26 mouse cellular contexts compared by ENCODE assay signal in genomic region chr15:96843589-96843988, GRCm38 (mm10).
DNase-seq lines count a peak whose midpoint lies in the region; ATAC-seq and TF ChIP-seq lines count a peak whose summit lies in the region.
"Had no signal": no experiment of that assay in that cellular context is flagged by ENCODE, and none has a peak within 500 bp of the region (broad histone marks: within the 10 kb centered on the region; RNA-seq: fewer than 3 reads in every experiment).

No protein-coding gene starts in this region.

- no peak overlapping the region for H3K9ac ChIP-seq in heart, postnatal 0 days (replicated peaks; ENCODE audit: low read depth, low read length)
- H3K9ac ChIP-seq in lung, embryonic 15.5 days, result no peak overlapping the region
- no peak overlapping the region for H3K9ac ChIP-seq in stomach, embryonic 16.5 days (ENCODE audit: low read length)
- H3K9ac ChIP-seq: embryonic facial prominence, embryonic 12.5 days; forebrain, embryonic 13.5 days; heart, embryonic 15.5 days; liver, embryonic 13.5 days; midbrain, embryonic 13.5 days; neural tube, embryonic 12.5 days had no signal

- DNase-seq in heart, postnatal 0 days (ENCODE audit: low spot score), result no peak
- no peak for DNase-seq in heart, adult 8-10 months (ENCODE audit: low spot score)
- no peak for DNase-seq in lung, adult 18-20 months
- DNase-seq in neural tube, embryonic 10.5 days (ENCODE audit: extremely low spot score, low spot score), result no peak
- DNase-seq: adrenal gland, adult 2 months; cerebellum, adult 11 months; cerebellum, postnatal 14 days; kidney, adult 18-20 months; kidney, postnatal 25 days; liver, embryonic 13.5 days; right cerebral cortex, postnatal 14 days; spleen, adult 18-20 months; thymus, adult 18-20 months; thymus, postnatal 4 days had no signal

- no peak overlapping the region for H3K4me2 ChIP-seq in heart, postnatal 0 days (ENCODE audit: low read depth, low read length)
- no peak overlapping the region for H3K4me2 ChIP-seq in lung, embryonic 15.5 days
- no peak overlapping the region for H3K4me2 ChIP-seq in myocyte (ENCODE audit: low read depth)
- no peak overlapping the region for H3K4me2 ChIP-seq in stomach, embryonic 16.5 days (ENCODE audit: low read depth, low read length)
- H3K4me2 ChIP-seq: embryonic facial prominence, embryonic 12.5 days; forebrain, embryonic 13.5 days; heart, embryonic 15.5 days; liver, embryonic 13.5 days; midbrain, embryonic 13.5 days; neural tube, embryonic 12.5 days had no signal

- no peak for ATAC-seq in heart, postnatal 0 days (ENCODE audit: insufficient read depth, low read depth)
- no peak for ATAC-seq in lung, embryonic 15.5 days (ENCODE audit: borderline replicate concordance, extremely low read depth, low FRiP score, low TSS enrichment)
- no peak for ATAC-seq in stomach, embryonic 16.5 days (ENCODE audit: insufficient read depth, low FRiP score)
- ATAC-seq: forebrain, embryonic 13.5 days; hindbrain, embryonic 16.5 days; midbrain, embryonic 13.5 days had no signal

- 74% methylated on average over 7 of the region's 7 CpGs for WGBS in heart, postnatal 0 days
- WGBS in lung, embryonic 15.5 days, result 75% methylated on average over 7 of the region's 7 CpGs
- 59% methylated on average over 7 of the region's 7 CpGs for WGBS in stomach, embryonic 16.5 days

- no peak for TF ChIP-seq CTCF in heart, postnatal 0 days (IDR thresholded peaks at IDR 0.05; ENCODE audit: low read depth)

- H3K27ac ChIP-seq in heart, postnatal 0 days (ENCODE audit: low read depth), result 0 out of 2 replicates have a peak overlapping the region, but pooled peaks have one; percentile 28
- H3K27ac ChIP-seq in lung, embryonic 15.5 days, result peak overlapping the region; percentile 9; the same call in 1 of the 2 replicates
- H3K27ac ChIP-seq in stomach, embryonic 16.5 days (ENCODE audit: low read length), result peak overlapping the region; percentile 75
- H3K27ac ChIP-seq: embryonic facial prominence, embryonic 12.5 days; forebrain, embryonic 13.5 days; heart, embryonic 15.5 days; hindbrain, embryonic 10.5 days; layer of hippocampus, adult 2 months; liver, embryonic 13.5 days; midbrain, embryonic 13.5 days; neural tube, embryonic 12.5 days had no signal

- no peaks in the 10 kb centered on the region for H3K27me3 ChIP-seq in heart, postnatal 0 days (ENCODE audit: control insufficient read depth, insufficient read depth, low read length)
- no peaks in the 10 kb centered on the region for H3K27me3 ChIP-seq in lung, embryonic 15.5 days
- H3K27me3 ChIP-seq in myocyte (ENCODE audit: control insufficient read depth, insufficient read depth, insufficient read length), result no peaks in the 10 kb centered on the region
- no peaks in the 10 kb centered on the region for H3K27me3 ChIP-seq in stomach, embryonic 16.5 days (ENCODE audit: control insufficient read depth, insufficient read depth, low read length)
- H3K27me3 ChIP-seq: embryonic facial prominence, embryonic 12.5 days; forebrain, embryonic 13.5 days; heart, embryonic 15.5 days; liver, embryonic 13.5 days; megakaryocyte, embryonic 14.5 days; midbrain, embryonic 13.5 days; neural tube, embryonic 12.5 days had no signal

- H3K4me3 ChIP-seq in heart, postnatal 0 days (ENCODE audit: low read depth, low read length), result no peak overlapping the region
- H3K4me3 ChIP-seq in lung, embryonic 15.5 days, result no peak overlapping the region
- no peak overlapping the region for H3K4me3 ChIP-seq in myocyte
- no peak overlapping the region for H3K4me3 ChIP-seq in stomach, embryonic 16.5 days (replicated peaks; ENCODE audit: low read length)
- H3K4me3 ChIP-seq: embryonic facial prominence, embryonic 12.5 days; forebrain, embryonic 13.5 days; heart, embryonic 15.5 days; hindbrain, embryonic 10.5 days; layer of hippocampus, adult 2 months; liver, embryonic 13.5 days; megakaryocyte, embryonic 14.5 days; midbrain, embryonic 13.5 days; neural tube, embryonic 12.5 days had no signal

- TF ChIP-seq POLR2A in myocyte (IDR thresholded peaks at IDR 0.05; ENCODE audit: insufficient read length, low read depth), result no peak

- H3K9me3 ChIP-seq in heart, postnatal 0 days (replicated peaks; ENCODE audit: control insufficient read depth, low read length), result no peaks in the 10 kb centered on the region
- H3K9me3 ChIP-seq in lung, embryonic 15.5 days, result no peaks in the 10 kb centered on the region
- H3K9me3 ChIP-seq in stomach, embryonic 16.5 days (replicated peaks; ENCODE audit: control insufficient read depth, low read length), result no peaks in the 10 kb centered on the region
- H3K9me3 ChIP-seq: embryonic facial prominence, embryonic 12.5 days; forebrain, embryonic 13.5 days; heart, embryonic 15.5 days; hindbrain, embryonic 10.5 days; liver, embryonic 13.5 days; midbrain, embryonic 13.5 days; neural tube, embryonic 12.5 days had no signal

- no peaks in the 10 kb centered on the region for H3K36me3 ChIP-seq in heart, postnatal 0 days (replicated peaks; ENCODE audit: control insufficient read depth, insufficient read depth, low read length)
- no peaks in the 10 kb centered on the region for H3K36me3 ChIP-seq in lung, embryonic 15.5 days
- H3K36me3 ChIP-seq in myocyte (ENCODE audit: control insufficient read depth, insufficient read depth), result no peaks in the 10 kb centered on the region
- H3K36me3 ChIP-seq in stomach, embryonic 16.5 days (ENCODE audit: control insufficient read depth, insufficient read depth, low read length), result no peaks in the 10 kb centered on the region
- H3K36me3 ChIP-seq: embryonic facial prominence, embryonic 12.5 days; heart, embryonic 15.5 days; hindbrain, embryonic 10.5 days; liver, embryonic 13.5 days; midbrain, embryonic 13.5 days; neural tube, embryonic 12.5 days had no signal

- H3K79me2 ChIP-seq in myocyte (ENCODE audit: control insufficient read depth, insufficient read depth), result no peaks in the 10 kb centered on the region

- no peak for TF ChIP-seq EP300 in heart, postnatal 0 days (IDR thresholded peaks at IDR 0.05; ENCODE audit: low read depth)

- H3ac ChIP-seq in myocyte (ENCODE audit: control insufficient read depth, insufficient read length), result no peak overlapping the region

- no peaks in the 10 kb centered on the region for H3K4me1 ChIP-seq in heart, postnatal 0 days (ENCODE audit: control insufficient read depth, insufficient read depth)
- H3K4me1 ChIP-seq in lung, embryonic 15.5 days, result peaks cover 16% of the 10 kb centered on the region
- H3K4me1 ChIP-seq in stomach, embryonic 16.5 days (ENCODE audit: control insufficient read depth, insufficient read depth, low read length), result peaks cover 7% of the 10 kb centered on the region
- H3K4me1 ChIP-seq: embryonic facial prominence, embryonic 12.5 days; forebrain, embryonic 13.5 days; heart, embryonic 15.5 days; liver, embryonic 13.5 days; megakaryocyte, embryonic 14.5 days; midbrain, embryonic 13.5 days; neural tube, embryonic 12.5 days had no signal

TF ChIP-seq in myocyte, 11 proteins besides CTCF, POLR2A, EP300 and RAD21:
- TF ChIP-seq TCF12 (IDR thresholded peaks at IDR 0.05; ENCODE audit: insufficient read depth, poor library complexity, severe bottlenecking), result peak; percentile 6
- peak in 1 of 3 experiments; percentile 57 for TF ChIP-seq MYOG (IDR thresholded peaks at IDR 0.05; ENCODE audit: control insufficient read depth in 1 of 3, insufficient read depth in 1 of 3, insufficient read length in 2 of 3, low read depth in 2 of 3)
- peak in 1 of 3 experiments; percentile 42 for TF ChIP-seq MYOD1 (IDR thresholded peaks at IDR 0.05; ENCODE audit: control insufficient read depth in 1 of 3, insufficient read length in 2 of 3, low read depth in 2 of 3)
- TF ChIP-seq E2F4 (IDR thresholded peaks at IDR 0.05; ENCODE audit: insufficient read depth), result no peak

Comparison
In these comparisons a context has a peak if more than half of its experiments do, and no peak if none do; other contexts are left out.
1. H3K27ac ChIP-seq: peak in every context shown above with its lines; median percentile 75 in stomach, embryonic 16.5 days; 28 in heart, postnatal 0 days; 9 in lung, embryonic 15.5 days.